Mouse (Mus musculus) embryo, embryonic 11 days (tissue): ENCODE measurements around the gene Gnb5.
A peak's percentile ranks its signal among the peaks of the same experiment; 100 is the strongest.

Experiments
- DNase-seq: peaks from one replicate; pipeline ENCODE4 v3.0.0-alpha.2; 2015

Gene Gnb5

DNA sequence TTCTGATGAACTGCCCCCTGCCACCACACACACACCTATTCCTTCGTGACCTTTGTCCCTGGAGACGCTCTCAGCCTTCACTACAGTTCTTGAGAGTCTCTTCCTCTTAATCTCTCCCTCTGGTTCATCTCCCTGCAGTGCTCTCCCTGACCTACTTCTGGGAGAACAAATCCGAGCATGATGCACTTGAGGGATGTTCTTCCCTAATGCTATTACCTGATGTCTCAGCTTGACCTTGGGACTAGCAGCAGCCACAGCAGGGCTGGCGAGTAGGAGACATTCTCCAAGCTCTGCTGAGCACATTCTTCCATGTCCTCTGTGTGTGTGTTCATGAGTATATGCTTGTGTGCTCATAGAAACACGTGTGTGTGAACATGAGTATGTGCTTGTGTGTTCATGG, 2.5 kb downstream of the Gnb5 start:
- DNase-seq = no peak

DNA sequence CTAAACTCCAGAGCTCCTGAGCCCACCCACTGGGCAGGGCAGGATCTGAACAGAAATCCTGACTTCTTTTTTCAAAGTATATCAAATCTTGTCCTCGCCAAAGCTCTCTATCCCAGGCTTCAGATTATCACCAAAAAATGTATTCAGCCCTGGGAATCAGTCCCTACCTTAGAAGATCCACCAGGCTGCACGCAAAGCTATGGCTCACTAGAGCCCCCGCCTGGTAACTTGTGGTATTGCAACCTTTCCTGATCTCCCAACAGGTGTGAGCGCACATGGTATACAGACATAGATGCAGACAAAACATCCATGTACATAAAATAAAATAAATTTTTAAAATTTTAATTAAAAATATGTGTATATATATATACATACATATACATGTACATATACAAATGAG, 5.9 kb downstream of the Gnb5 start:
- peak; percentile 81 for DNase-seq

DNA sequence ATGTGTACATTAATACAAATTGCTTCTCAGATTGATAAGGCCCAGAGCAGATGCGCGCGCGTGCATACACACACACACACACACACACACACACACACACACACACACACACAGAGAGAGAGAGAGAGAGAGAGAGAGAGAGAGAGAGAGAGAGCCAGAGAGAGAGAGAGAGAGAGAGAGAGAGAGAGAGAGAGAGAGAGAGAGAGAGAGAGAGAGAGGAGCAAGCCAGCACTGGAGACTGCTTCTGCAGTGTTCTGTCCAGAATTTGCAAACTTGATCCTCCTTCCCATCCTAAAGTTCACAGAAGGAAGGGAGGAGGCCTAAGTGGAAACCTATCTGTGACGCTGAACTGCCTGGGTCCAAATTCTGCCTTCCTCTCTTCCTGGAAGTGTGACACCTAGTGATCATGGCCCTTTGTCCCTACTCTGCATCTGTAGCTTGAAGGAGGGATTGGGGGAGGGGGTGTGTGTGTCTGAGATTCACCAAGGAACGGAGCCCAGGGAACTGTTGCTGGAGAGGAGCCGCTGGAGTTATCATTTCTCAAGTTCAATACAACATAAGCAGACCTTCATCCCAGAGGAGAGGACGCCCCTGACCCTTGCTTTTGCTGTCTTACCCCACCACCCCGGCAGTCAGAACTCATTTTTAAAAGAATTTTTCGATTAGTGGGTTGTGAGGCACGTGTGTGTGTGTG, 7.2 kb downstream of the Gnb5 start:
- peak; percentile 52 for DNase-seq

DNA sequence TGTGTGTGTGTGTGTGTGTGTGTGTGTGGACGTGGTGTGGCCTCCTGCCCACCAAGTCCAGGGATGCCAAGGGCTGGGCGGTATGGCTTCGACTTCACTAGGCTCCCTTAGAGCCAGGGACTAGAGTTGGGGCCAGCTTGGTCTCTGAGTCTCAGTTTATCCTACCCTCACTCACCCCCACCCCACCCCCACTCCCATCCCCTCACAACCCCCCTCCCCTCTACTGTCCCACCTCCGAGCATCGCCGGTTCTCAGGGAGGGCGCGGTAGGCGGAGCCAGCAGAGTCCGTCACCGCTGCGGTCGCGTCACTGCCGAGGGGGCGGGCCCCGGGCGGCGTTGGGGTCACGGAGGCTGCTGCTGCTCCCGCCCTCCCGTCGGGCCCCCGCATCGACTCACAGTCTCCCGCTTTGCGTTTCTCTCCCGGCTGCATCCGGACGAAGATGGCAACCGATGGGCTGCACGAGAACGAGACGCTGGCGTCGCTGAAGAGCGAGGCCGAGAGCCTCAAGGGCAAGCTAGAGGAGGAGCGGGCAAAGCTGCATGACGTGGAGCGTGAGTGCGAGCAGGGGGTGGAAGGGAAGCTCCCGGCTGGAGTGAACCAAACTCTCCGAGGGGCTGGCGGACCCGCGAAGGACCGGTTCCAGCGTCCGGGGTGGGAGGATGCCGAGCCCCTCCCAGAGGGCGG, 7.9 kb downstream of the Gnb5 start:
- peak; percentile 90 for DNase-seq

DNA sequence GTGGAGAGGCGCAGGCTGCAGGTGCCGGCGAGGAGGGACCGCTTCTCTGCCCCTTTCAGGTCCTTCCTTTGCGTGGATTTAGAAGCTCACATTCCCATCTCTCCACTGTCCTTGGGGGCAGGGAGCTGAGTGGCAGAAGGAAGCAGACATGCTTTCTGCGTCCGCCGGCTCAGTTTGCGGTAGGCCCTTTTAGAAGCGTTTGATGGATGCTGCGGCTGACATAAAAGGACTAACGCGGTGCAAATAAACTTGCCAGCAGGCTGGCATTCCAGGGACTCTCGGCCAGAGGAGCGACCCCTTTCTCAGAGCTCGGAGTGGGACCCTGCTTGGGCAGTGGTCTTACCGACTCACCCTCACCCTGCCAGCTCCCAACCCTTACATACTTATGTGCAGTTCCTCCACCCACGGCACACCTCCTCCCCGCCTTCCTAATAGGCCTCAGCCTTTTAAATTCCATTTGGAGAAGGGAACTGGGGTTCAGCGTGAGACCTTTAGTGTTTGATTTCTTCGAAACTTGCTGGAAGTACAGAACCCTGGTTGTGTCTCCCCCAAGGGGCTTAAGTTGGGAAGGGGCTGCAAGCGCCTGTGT, 8.5 kb downstream of the Gnb5 start:
- no peak for DNase-seq

DNA sequence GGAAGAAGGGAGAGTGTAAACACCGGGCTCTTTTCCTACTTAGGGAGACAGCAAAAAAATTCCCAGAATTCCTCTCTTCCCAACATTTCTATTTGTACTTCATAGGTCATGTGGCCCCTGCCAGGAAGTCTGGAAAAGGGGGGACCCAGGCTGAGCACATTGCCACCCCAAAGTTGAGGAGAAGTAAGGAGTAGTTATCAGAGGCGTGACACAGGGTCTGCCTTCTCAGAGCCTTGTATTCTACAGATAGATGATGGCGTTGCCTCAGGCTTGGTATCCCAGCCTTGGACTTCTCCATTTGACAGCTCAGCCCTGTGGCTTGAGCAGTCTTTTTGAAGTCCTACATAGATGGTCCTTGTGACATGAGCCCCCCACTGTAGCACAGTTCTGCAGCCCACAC, 9.2 kb downstream of the Gnb5 start:
- DNase-seq = no peak

DNA sequence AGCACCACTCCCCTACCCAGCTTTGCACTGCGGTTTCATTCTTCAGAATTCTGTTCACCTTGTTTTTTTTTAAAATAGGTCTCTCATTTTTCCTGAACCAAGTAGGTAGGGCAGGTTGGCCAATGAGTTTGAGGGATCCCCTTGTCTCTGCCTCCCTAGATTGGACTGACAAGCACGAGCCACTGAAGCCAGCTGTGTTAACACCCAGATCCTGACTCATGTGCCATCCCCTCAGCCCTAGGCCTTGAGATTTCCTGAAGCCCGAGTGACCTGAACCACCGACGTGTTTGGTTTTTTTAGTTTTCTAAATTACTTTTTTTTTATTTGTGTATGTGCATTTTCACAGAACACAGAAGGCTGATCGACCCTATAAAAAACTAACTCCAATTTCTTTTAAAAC, 10.7 kb downstream of the Gnb5 start:
- DNase-seq = no peak

DNA sequence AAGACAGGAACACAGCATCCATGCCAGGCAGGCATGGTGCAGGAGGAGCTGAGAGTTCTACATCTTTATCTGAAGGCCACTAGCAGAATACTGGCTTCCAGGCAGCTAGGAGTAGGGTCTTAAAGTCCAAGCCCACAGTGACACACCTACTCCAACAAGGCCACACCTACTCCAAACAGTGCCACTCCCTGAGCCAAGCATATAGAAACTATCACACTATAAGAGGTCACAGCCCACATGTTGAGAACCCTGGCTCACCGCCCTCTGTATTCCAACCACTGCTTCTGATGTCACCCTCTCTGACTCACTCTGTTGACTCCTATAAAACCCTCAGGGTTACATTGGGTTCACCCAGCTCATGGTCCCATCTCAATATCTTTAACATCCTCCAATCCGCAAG, 12.1 kb downstream of the Gnb5 start:
- no peak for DNase-seq

DNA sequence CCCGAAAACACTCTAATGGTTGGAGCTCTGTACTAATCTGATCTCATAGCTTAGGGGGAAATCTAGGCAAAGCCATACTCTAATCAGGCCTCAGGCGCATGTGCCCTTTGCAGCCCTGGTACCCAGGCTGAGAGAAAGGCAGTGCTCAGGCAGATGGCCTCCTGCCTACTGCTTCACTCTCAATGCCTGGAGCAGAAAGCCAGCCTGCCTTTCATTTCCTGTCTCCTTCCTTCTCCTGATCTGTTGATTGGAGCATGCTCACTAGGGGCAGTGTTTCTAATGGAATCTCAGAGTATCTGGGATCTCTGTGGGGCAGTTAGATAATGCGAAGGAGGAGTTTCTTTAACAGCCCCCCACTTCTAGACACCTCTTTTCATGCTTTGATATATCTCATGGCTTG, 13.3 kb downstream of the Gnb5 start:
- peak; percentile 11 for DNase-seq

DNA sequence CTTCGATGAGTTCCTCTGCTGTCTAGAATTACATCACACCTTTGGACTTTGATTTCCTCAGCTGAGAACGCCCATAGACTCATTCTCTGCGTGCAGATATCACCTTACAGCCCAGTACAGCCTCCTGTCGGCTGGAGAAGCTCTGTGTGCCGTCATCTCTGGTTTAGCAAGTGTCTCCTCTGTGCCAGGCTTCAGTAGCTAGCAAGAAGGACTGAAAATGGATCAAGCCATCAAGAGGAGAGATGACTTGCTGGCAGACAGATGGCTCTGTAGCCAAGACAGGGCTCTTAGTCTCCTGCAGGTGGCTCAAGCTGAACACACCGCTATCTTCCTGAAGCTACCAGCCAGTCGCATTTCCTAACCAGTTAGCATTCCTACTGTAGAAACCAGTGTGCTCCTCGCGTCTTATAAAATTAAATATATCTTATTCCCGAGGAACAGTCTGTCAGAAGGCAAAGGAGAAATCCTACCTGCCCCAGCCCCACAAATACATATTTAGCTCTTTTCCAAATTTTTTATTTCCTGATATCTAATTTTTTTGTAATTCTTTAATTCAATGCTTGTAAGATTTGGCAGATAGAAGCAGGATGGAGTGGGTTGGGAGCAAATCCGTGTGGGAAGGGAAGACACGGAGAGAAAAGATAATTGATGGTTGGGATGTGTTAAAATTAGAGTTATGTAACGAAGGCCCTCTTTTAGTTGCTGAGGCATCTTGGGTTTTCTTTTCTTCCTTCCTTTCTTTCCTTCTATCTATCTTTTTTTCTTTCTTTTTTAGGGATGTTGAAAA, 16.2 kb downstream of the Gnb5 start:
- DNase-seq = no peak

DNA sequence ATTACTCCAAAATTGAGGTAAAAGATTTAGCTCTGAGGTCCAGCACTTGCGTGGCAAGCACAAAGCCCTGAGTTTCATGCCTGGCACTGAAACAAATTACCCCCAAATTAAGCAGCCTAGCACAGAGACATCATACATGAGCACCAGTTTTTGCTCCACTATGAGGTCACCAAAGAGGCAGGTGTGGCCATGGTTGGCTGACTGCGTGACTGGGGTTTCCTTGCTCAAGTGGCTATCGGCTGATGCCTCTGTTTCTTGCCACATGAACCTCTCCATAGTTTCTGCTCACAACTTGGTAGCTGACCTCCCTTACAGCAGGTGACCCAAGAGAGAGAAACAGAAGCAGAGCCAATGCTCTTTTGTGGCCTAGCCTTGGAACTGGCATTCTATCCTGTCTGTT, 22.0 kb downstream of the Gnb5 start:
- DNase-seq = no peak

DNA sequence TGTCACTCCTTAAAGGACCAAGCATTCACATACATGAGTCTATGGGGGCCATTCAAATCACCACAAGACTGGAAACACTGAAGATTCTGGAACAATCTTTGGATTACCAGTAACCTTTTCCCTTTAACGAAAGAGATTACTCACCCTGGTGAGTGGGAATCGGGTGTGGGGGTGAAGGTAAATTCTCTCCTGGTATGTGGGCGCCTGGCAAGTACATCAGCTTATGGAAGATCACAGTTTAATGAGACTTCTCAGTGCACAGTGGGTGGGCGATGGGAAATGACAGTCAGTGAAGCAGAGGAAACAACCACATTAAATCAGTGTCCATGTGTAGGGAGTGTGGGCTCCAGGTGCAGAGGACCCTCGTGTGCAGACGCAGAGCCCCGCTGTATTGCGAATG, 24.7 kb downstream of the Gnb5 start:
- DNase-seq = no peak

DNA sequence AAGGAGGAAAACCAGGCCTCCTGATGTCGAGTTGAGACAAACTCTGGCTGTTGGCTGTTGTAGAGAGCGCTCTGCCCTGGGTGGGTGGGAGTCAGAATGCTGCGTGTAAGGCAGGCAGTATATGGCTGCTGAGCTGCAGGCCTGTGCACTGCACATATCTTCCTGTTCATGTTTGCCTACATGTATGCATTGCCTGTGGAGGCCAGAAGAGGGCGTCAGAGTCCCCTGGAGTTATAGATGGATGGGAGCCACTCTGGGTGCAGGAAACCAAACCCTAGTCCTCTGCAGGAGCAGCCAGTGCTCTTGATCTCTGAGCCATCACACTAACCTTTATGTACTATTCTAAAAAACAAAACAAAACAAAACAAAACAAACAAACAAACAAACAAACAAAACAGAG, 28.4 kb downstream of the Gnb5 start:
- DNase-seq = no peak

DNA sequence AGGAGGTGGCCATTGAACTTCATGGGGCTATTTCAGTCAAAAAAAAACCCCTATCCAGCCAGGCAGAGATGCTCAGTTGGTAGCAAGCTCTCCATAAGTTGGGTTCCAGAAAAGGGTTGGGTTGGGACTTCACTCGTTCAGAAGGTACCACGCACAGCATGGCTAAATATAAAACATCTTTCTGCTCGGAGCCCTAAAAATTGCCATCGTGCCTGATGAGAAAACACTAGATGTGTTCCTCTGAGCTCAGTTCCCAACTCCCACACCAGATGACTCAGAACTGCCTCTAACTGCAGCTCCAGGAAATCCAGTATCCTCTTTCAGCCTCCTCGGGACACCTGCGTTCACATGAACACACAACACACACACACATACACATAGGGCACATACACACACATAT, 31.9 kb downstream of the Gnb5 start:
- no peak for DNase-seq

DNA sequence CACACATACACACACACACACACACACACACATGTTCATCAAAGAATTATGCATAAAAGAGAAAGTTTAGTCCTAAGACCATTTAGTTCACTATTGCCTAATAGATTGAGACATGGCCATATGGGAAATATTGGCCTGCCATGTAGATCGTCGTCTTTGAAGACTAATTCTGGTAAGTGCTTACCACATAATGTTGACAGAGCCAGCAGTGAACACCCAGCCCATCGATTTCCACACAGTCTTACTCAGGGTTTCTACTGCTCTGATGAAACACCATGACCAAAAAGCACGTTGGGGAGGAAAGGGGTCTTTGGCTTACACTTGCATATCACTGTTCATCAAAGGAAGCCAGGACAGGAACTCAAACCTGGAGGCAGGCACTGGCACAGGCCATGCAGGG, 36.3 kb downstream of the Gnb5 start:
- DNase-seq = no peak

DNA sequence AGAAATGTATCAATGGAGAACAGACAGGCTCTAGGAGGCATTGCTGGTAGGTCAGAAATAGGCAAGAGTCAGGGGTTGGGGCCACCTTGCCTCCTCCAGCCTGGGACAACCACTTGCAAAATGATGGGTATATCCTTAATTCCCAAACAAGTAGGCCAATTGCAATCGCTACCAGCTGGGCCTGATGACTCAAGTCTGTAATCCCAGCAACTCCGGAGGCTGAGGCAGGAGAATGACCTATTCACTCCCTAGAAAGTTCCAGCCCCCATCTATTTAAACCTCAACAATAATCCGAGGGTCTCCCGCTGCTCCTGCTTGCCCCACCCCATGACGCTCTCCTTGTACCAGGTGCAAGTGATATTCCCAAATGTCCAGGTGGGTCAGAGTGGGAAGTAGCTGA, 41.4 kb downstream of the Gnb5 start, which contains the start of gene Bcl2l10:
Bcl2l10 (plus strand) TSS at position 301 of the 400 bp plus-strand sequence.
- no peak for DNase-seq

DNA sequence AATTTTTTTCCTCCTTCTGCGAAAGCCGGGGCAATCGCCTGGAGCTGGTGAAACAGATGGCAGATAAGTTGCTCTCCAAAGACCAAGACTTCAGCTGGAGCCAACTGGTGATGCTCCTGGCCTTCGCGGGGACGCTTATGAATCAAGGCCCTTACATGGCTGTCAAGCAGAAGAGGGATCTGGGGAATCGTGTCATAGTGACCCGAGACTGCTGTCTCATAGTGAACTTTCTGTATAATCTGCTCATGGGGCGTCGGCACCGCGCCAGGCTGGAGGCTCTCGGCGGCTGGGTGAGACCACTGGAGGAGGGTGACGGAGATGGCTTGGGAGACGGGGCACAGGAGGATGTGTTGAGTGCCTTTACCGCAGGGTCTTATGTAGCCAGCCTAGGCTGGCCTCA, 42.0 kb downstream of the Gnb5 start:
- DNase-seq = no peak

DNA sequence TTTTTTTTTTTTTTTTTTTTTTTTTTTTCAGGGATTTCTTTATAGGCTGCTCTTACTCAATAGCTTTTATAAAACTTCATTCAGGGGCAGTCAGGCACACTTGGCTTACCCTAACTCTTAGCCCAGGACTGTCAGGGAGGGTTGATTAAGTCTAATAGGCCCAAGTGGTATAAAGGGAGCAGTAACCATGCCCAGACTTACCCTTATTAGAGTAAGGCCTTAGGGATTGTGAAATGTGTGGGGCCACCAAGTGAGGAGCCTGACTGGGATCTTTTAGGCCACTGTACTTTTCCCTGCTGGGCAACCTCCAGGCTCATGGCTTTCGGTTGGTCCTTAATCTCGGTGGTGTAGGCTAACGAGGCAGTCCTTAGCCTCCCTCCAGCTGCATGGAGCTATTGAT, 42.6 kb downstream of the Gnb5 start:
- DNase-seq = no peak

DNA sequence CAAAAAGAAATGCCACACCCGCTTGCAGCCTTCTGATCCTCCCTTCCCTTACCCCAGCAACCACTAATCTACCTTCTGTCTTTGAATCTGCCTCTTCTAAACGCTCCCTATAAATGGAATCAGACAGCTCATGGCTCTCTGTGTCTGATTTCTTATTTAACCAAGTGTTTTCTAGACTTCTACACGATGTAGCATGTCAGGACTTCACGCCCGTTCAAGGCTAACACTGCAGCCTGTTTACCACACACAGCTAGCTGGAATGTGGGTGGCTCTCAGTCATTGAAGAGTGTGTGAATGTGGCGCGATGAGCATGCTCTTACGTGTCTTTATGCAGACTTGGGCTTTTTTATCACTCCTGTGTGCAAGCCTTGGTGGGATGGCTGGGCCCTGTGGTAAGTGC, 47.0 kb downstream of the Gnb5 start:
- DNase-seq = no peak

DNA sequence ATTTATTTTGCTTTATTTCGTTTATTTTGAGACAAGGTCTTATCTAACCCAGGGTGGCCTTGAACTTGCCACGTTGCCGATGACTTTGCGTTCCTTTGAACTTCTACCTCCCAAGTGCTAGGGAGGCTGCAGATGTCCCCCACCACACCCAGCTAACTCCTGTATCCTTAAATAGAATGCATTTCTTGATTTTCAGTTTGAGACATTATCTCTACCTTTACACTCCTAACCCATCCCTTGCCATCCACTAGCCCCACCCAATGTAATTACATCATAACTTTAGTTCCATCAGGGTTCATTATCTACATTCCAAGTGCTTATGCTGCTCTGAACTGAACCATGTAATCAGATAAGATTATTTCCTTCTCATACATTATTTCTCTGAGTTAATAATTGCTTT, 49.7 kb downstream of the Gnb5 start:
- no peak for DNase-seq

DNA sequence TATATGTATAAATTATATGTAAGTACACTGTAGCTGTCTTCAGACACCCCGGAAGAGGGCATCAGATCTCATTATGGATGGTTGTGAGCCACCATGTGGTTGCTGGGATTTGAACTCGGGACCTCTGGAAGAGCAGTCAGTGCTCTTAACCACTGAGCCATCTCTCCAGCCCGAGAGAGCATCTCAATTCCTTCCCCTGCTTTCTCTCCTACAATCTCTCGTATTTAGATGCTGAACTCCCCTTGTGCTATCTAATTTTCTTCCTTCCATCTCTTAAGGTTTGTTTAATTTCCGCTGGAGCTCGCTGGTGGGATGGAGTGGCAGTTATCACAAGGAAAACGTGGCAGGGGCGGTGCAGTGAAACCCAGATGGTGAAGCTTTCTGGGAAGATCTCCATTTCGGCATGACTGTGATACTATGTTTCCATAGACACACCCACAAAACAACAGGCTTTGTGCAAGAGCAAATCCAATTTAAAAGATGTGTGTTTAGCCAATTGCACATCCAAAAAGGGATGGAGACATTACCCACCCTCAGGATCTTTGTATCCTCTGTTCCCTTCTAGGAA, 51.1 kb downstream of the Gnb5 start:
- DNase-seq = no peak

DNA sequence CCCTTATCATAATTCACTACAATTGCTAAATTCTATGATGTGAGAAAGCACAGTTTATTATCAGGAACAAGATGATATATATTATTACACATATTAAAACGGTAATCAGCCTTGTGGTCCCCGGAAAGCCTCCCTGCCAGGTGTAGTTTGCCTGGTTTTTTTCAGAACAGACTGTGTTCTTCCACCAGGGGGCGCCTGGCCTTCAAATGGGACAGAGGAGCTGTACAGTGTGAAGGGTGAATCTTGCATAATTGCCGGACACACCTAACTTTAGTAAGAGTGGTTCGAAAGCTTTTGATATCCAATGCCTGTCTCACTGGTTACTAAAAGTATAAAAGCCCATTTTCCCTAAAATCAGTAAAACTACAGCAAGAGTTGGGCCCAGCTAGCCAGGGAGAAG, 55.6 kb downstream of the Gnb5 start:
- peak; percentile 78 for DNase-seq

DNA sequence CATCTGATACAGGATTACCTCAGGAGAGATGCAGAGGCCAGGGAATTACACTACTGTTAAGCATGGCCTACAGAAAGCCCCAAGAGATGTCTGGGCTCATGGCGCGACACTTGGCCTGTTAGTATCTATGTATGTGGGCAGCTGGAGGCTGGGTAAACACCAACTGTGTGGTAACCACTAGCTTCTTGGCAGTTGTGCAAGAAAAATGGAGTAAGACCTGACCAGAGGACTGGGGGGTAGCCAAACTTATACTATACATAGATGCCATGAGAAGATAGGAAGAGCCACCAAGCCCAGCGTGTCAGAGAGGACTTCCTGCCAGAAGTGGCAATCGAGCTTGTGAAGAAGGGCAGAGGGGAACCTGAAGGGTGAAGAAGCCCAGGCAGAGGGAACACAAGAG, 56.1 kb downstream of the Gnb5 start:
- DNase-seq = no peak
